Mouse (Mus musculus) limb, embryonic 10.5 days (tissue): Measurements from ENCODE around the gene Vmn1r21. TPM values are rescaled to one million over a fixed set of nuclear protein-coding genes. Genes with fewer than 3 reads are reported as not detected.
"Not testable (repeated sequence)": the region's sequence is repeated elsewhere in the genome, so short reads cannot be mapped to it uniquely, and the experiment has no call there.

Experiments
- DNase-seq: peaks from one replicate; pipeline ENCODE4 v3.0.0-alpha.2; 2017; ENCODE audit warnings: low spot score
- H3K27ac ChIP-seq: fragments of 300-500 bp; sonication (generic); 2 replicates; pipeline ENCODE4 v1.5.1; 2016; ENCODE audit warnings: mild to moderate bottlenecking
- H3K27me3 ChIP-seq: fragments of 300-500 bp; sonication (generic); 2 replicates; pipeline ENCODE4 v1.6.1; 2016; ENCODE audit warnings: low read depth, mild to moderate bottlenecking; ENCODE audit not compliant: poor library complexity, severe bottlenecking
- H3K36me3 ChIP-seq: fragments of 300-500 bp; sonication (generic); 2 replicates; pipeline ENCODE4 v1.6.1; 2016; ENCODE audit warnings: mild to moderate bottlenecking, moderate library complexity
- H3K4me1 ChIP-seq: fragments of 300-500 bp; sonication (generic); 2 replicates; pipeline ENCODE4 v1.6.1; 2016
- H3K4me3 ChIP-seq: fragments of 300-500 bp; sonication (generic); 2 replicates; pipeline ENCODE4 v1.5.1; 2016; ENCODE audit warnings: mild to moderate bottlenecking, moderate library complexity
- H3K9me3 ChIP-seq: fragments of 300-500 bp; sonication (generic); replicated peaks from 2 replicates; pipeline ENCODE4 v1.6.1; 2016; ENCODE audit warnings: mild to moderate bottlenecking
- WGBS: fragments of 180-500 bp; shearing (Covaris S2); methylation state at CpG from one replicate; pipeline ENCODE4 v1.1.7; 2016; 5-methylcytosine and 5-hydroxymethylcytosine counted together
- polyA plus RNA-seq: library from polyadenylated mRNA; unstranded; fragments of >200 nt; fragmentation: Nextera tagmentation; extraction: Ambion mirVana; gene quantifications from 2 replicates; pipeline ENCODE4 v1.2.1, GENCODE M21; 2016

Vmn1r21 gene
- not detected in 2 replicates for polyA plus RNA-seq

DNA sequence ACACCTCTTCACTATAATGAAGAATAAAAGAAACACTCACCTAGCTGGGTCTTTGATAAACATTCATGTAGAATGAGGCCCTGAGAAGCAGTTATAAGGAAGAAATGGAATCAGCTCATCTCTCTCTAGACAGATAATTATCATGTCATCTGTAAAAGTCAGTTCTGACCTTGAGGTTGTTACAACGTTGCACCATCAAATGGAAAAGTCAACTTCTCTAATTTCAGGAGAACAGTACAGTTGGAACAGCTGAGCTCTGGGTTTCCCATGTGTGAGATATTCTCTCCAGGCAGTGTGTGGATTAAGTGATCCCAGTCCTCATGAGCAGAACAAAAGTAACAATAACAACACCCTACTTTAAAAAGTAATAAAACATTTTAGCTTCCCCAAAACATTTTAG lies at the start of gene Vmn1r21:
TSS of gene Vmn1r21 (minus strand) at position 58 of the 400 bp plus-strand sequence.
- DNase-seq: no peak
- 71% methylated on average over 1 of the region's 1 CpGs for WGBS
- no peaks in the 10 kb centered on the region for H3K27me3 ChIP-seq

DNA sequence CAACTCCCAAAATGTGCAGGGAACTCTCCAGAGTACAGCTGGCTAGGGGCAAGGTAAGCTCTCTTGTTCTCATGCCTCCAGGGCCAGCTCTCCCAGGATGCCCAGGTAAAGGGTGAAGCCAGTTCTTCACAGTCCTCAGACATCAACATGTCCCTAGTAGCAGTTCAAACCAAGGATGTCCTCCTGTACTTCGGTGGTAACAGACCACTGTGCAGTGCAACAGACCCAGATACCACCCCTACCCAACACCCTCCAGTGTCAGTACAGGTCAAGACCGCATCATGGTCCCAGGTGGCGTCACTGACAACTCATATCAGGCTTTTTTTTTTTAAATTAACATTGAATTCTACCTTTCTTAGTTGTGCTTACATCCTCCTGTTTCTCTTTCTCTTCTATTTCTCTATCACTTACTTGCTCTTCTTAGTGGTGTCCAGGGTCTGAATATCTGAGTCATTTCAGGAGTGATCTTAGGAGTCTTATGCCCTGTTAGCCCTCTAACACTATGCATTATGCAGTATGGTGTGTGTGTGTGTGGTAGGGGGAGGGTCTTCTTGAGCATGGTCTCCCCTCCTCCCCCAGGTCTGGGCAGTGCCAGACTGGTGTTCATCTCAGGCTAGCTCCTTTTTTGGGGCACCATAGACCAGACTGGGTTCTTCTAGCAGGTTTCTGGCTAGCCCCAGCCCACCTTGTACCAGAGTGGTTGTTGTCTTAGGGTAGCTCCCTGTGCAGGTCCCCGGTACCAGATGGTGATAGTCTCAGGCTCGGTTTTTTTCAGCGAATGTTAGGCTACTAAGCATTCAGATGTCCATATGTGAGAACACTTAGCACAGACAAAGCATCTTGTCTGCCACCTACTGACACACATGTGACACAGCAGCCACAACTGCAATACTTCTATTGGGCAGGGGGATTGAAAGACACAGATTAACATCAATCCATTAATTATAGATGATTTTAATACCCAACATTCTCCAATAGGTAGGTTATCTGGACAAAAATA lies 9.2 kb upstream of the Vmn1r21 start:
- no peaks in the 10 kb centered on the region for H3K27me3 ChIP-seq
- WGBS: 53% methylated on average over 6 of the region's 6 CpGs
- no peaks in the 10 kb centered on the region for H3K9me3 ChIP-seq
- H3K4me3 ChIP-seq: no peak overlapping the region
- H3K36me3 ChIP-seq: no peaks in the 10 kb centered on the region
- peak; percentile 32 for DNase-seq
- no peak overlapping the region for H3K27ac ChIP-seq
- no peaks in the 10 kb centered on the region for H3K4me1 ChIP-seq

More for the DNA sequence above, at the start of gene Vmn1r21:
- no peaks in the 10 kb centered on the region for H3K4me1 ChIP-seq
- H3K9me3 ChIP-seq: no peaks in the 10 kb centered on the region
- H3K4me3 ChIP-seq: no peak within 1 kb of the TSS
- H3K36me3 ChIP-seq: no peaks in the 10 kb centered on the region
- H3K27ac ChIP-seq: no peak within 1 kb of the TSS

DNA sequence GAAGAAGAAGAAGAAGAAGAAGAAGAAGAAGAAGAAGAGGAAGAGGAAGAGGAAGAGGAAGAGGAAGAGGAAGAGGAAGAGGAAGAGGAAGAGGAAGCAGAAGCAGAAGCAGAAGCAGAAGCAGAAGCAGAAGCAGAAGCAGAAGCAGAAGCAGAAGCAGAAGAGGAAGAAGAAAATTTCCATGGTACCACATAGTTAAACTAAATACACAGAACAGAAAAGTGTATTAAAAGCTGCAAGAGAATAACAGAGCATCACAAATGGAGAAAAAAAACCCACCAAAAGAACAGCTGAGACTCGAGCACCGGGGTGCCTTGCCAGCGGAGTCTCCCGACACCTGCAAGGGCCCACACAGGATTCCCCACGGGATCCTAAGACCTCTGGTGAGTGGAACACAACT lies 1.0 kb upstream of the Vmn1r21 start:
- H3K4me3 ChIP-seq, H3K27ac ChIP-seq, DNase-seq, H3K36me3 ChIP-seq, H3K27me3 ChIP-seq, H3K9me3 ChIP-seq, H3K4me1 ChIP-seq: not testable (repeated sequence)
- WGBS: 94% methylated on average over 5 of the region's 5 CpGs

- no peaks in the 10 kb centered on the region for H3K27me3 ChIP-seq
- H3K36me3 ChIP-seq: no peaks in the 10 kb centered on the region
- H3K9me3 ChIP-seq: no peaks in the 10 kb centered on the region
- no peak overlapping the region for H3K27ac ChIP-seq
- no peaks in the 10 kb centered on the region for H3K4me1 ChIP-seq
- 82% methylated on average over 2 of the region's 2 CpGs for WGBS
- DNase-seq: no peak
- no peak overlapping the region for H3K4me3 ChIP-seq
Observed at GRCm38 (mm10) chr6:57839693-57840408, 10.3 kb downstream of the Vmn1r21 start.

DNA sequence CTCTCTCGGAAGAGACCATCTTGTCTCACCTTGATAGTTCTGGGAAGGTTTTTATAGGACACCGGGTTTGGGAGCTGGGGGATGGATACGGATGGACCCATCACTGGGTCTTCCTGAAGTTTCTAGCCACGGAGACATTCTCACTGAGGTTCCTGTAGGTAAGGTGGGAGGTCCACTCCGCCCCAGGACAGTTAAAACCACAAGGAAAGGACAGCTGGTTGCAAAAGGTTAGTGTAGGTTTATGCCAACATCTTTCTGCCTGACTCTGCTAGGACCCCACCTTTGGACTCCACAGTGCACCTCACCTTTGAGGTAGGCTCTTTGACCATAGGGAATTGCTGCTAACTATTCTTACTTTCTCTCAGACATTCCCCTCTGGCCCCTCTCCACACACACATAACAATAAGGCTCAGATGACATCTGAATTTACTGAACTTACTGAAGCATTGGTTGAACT lies 24.9 kb downstream of the Vmn1r21 start:
- no peak for DNase-seq
- 10% methylated on average over 5 of the region's 5 CpGs for WGBS
- H3K36me3 ChIP-seq: peaks cover 8% of the 10 kb centered on the region
- no peaks in the 10 kb centered on the region for H3K27me3 ChIP-seq
- no peaks in the 10 kb centered on the region for H3K9me3 ChIP-seq
- H3K4me1 ChIP-seq: peaks cover 11% of the 10 kb centered on the region
- H3K4me3 ChIP-seq: peak overlapping the region; percentile 92
- peak overlapping the region; percentile 99 for H3K27ac ChIP-seq

- under 1% methylated on average over 84 of the region's 87 CpGs for WGBS
- H3K9me3 ChIP-seq: no peaks in the 10 kb centered on the region
- H3K27ac ChIP-seq: peak within 1 kb of the TSS; percentile 99
- DNase-seq: peak; percentile 80
- peaks cover 8% of the 10 kb centered on the region for H3K36me3 ChIP-seq
- H3K4me1 ChIP-seq: peaks cover 11% of the 10 kb centered on the region
- peak within 1 kb of the TSS; percentile 92 for H3K4me3 ChIP-seq
- no peaks in the 10 kb centered on the region for H3K27me3 ChIP-seq
Observed at GRCm38 (mm10) chr6:57824422-57825258, 25.5 kb downstream of the Vmn1r21 start, which contains the start of gene Vopp1. TSS of gene Vopp1 (minus strand) at chr6:57825159.

DNA sequence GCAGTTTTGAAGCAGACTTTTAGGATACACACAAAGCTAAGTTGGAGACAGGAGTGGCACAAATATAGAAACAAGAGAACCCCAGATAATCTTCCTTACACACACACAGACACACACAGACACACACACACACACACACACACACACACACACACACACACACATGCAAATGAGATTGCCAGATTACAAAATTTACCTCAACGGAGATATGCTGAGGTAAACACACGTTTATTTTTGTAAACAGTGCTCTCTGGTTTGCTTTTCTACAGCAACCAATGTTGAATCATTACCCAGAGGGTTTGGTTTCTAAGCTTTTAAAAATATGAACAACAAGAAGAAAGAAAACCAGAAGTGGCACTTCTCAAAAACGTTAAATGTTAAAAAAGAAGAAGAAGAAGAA lies 26.7 kb downstream of the Vmn1r21 start:
- 49% methylated on average over 3 of the region's 3 CpGs for WGBS
- Histone ChIP-seq H3K4me3 (peak overlapping the region; percentile 92), H3K36me3 (peaks cover 8% of the 10 kb centered on the region), H3K9me3 (no peaks in the 10 kb centered on the region), H3K27ac (0 out of 2 replicates have a peak overlapping the region, but pooled peaks have one; percentile 53), H3K4me1 (peaks cover 11% of the 10 kb centered on the region), H3K27me3 (no peaks in the 10 kb centered on the region)
- no peak for DNase-seq

DNA sequence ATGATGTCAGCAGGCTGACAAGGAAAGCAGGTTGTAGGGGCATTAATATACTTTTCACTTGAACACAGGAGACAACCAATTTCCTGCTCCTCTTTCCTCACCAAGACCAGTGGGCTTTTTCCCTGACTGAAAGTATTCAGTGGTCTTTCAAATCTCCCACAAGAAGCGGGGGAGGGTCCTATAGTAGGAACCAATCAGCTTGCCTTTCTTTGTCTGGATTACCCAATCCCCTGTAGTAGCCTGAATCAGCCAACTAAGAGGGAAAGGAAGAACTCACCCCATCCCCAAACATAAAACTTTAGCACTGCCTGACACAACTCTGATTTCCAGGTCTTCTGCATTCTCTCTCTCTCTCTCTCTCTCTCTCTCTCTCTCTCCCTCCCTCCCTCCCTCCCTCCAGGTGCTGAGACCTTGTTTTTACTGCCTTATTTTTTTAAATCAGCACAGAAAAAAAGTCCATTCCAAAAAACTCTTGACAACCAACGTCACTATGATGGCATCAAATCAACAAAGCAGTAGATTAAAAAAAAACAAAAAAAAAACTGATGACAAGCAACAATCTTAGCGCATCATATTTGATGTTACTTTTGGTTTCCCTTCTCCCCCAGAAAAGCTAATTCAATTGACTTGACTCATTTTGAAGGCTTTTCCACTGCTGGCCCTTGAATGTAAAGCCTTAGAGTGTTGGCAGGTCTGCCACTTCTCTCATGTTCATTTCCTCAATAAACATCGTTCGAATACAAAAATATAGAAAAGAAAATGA lies 27.3 kb downstream of the Vmn1r21 start:
- WGBS: 80% methylated on average over 5 of the region's 5 CpGs
- peak; percentile 37 for DNase-seq
- Histone ChIP-seq H3K27me3 (no peaks in the 10 kb centered on the region), H3K36me3 (peaks cover 8% of the 10 kb centered on the region), H3K4me1 (peaks cover 11% of the 10 kb centered on the region), H3K4me3 (peak overlapping the region; percentile 92), H3K27ac (peak overlapping the region; percentile 53; the same call in 1 of the 2 replicates), H3K9me3 (no peaks in the 10 kb centered on the region)

- Histone ChIP-seq H3K36me3 (no peaks in the 10 kb centered on the region), H3K4me1 (no peaks in the 10 kb centered on the region), H3K27me3 (no peaks in the 10 kb centered on the region), H3K9me3 (no peaks in the 10 kb centered on the region), H3K27ac (no peak overlapping the region), H3K4me3 (no peak overlapping the region)
- DNase-seq: no peak
- 82% methylated on average over 2 of the region's 2 CpGs for WGBS
Observed at GRCm38 (mm10) chr6:57814436-57814940, 35.7 kb downstream of the Vmn1r21 start.

GRCm38 (mm10) chr6:57811748-57812730 lies 38.1 kb downstream of the Vmn1r21 start:
- Histone ChIP-seq H3K27me3 (no peaks in the 10 kb centered on the region), H3K9me3 (no peaks in the 10 kb centered on the region), H3K36me3 (peaks cover 14% of the 10 kb centered on the region), H3K4me3 (no peak overlapping the region), H3K4me1 (no peaks in the 10 kb centered on the region), H3K27ac (no peak overlapping the region)
- 87% methylated on average over 3 of the region's 3 CpGs for WGBS
- DNase-seq: no peak
